ENCODE assay signal across 36 mouse cellular contexts in the genomic region with DNA sequence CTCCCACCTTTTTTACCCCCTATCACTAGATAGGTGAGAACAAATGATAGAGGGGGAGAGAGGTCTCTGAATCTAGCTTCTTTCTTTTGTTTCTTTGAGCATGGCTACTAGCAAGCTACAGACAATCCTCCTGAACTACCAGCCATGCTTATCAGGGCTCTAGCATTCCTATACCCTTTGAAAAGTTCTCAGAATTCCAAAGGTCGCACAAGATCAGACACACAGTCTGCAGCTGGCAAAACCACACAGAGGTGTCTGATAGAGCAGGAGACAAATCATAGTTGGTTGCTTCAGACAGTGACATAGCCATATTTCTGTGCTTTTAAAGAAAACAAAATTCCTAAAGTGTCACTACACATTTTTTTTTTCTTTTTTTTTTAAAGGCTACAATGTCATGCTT. TPM values are rescaled to one million over a fixed set of nuclear protein-coding genes. Genes with fewer than 3 reads are reported as not detected.
A peak's percentile ranks its signal among the peaks of the same experiment; 100 is the strongest.
DNase-seq lines count a peak whose midpoint lies in the region; ATAC-seq and TF ChIP-seq lines count a peak whose summit lies in the region.
"Had no signal": no experiment of that assay in that cellular context is flagged by ENCODE, and none has a peak within 500 bp of the region (broad histone marks: within the 10 kb centered on the region; RNA-seq: fewer than 3 reads in every experiment).

No protein-coding gene starts in this region.

- H3K9me3 ChIP-seq in heart, embryonic 14.5 days (ENCODE audit: control insufficient read depth, low read length): no peaks in the 10 kb centered on the region
- H3K9me3 ChIP-seq in liver, embryonic 12.5 days (replicated peaks): no peaks in the 10 kb centered on the region
- H3K9me3 ChIP-seq in intestine, embryonic 16.5 days (ENCODE audit: control insufficient read depth, low read length): no peaks in the 10 kb centered on the region
- H3K9me3 ChIP-seq: embryonic facial prominence, embryonic 10.5 days; embryonic facial prominence, embryonic 15.5 days; forebrain, embryonic 12.5 days; hindbrain, embryonic 12.5 days; limb, embryonic 12.5 days; megakaryocyte, embryonic 14.5 days; midbrain, embryonic 13.5 days; neural tube, embryonic 13.5 days had no signal

- H3K27me3 ChIP-seq in heart, embryonic 14.5 days (ENCODE audit: control insufficient read depth, insufficient read depth, low read length): no peaks in the 10 kb centered on the region
- no peaks in the 10 kb centered on the region for H3K27me3 ChIP-seq in liver, embryonic 12.5 days (replicated peaks)
- H3K27me3 ChIP-seq in intestine, embryonic 16.5 days (replicated peaks; ENCODE audit: control insufficient read depth, insufficient read depth, low read length): no peaks in the 10 kb centered on the region
- H3K27me3 ChIP-seq in small intestine, adult 2 months (ENCODE audit: control insufficient read depth, insufficient read depth, low read length): no peaks in the 10 kb centered on the region
- H3K27me3 ChIP-seq: embryonic facial prominence, embryonic 15.5 days; forebrain, embryonic 12.5 days; hindbrain, embryonic 12.5 days; limb, embryonic 12.5 days; megakaryocyte, embryonic 14.5 days; midbrain, embryonic 13.5 days; neural tube, embryonic 13.5 days had no signal

- peak overlapping the region; percentile 44 for H3K4me2 ChIP-seq in heart, embryonic 14.5 days (ENCODE audit: low read length)
- H3K4me2 ChIP-seq in liver, embryonic 12.5 days: no peak overlapping the region
- H3K4me2 ChIP-seq in intestine, embryonic 16.5 days (ENCODE audit: low read depth, low read length): no peak overlapping the region
- H3K4me2 ChIP-seq: embryonic facial prominence, embryonic 15.5 days; forebrain, embryonic 12.5 days; hindbrain, embryonic 12.5 days; limb, embryonic 12.5 days; midbrain, embryonic 13.5 days; neural tube, embryonic 13.5 days had no signal

- no peak for TF ChIP-seq POLR2A in small intestine, adult 2 months (IDR thresholded peaks at IDR 0.05; ENCODE audit: low read depth, low read length)

- ATAC-seq in heart, embryonic 14.5 days (ENCODE audit: insufficient number of reproducible peaks, insufficient read depth, low FRiP score, low read depth): 0 out of 2 replicates have a peak, but pooled peaks have one; percentile 47
- ATAC-seq in liver, embryonic 12.5 days: peak; percentile 47; the same call in 1 of the 2 replicates
- peak; percentile 95 for ATAC-seq in intestine, embryonic 16.5 days
- ATAC-seq: activated CD4-positive, CD25-positive, alpha-beta regulatory T cell, adult 4 months; hindbrain, postnatal 0 days; midbrain, embryonic 13.5 days had no signal

- peak overlapping the region; percentile 48 to 55; a peak in 3 of 4 replicates for H3K27ac ChIP-seq in heart, embryonic 14.5 days (replicated peaks in 1 of 2; ENCODE audit: control insufficient read depth in 1 of 2, insufficient read depth in 1 of 2, low read depth in 2 of 2, low read length in 2 of 2)
- H3K27ac ChIP-seq in liver, embryonic 12.5 days: no peak overlapping the region
- no peak overlapping the region for H3K27ac ChIP-seq in intestine, embryonic 16.5 days (ENCODE audit: low read length)
- peak overlapping the region; percentile 53; the same call in 1 of the 2 replicates for H3K27ac ChIP-seq in small intestine, adult 2 months (ENCODE audit: insufficient read depth, low read depth, low read length)
- H3K27ac ChIP-seq in layer of hippocampus, adult 2 months: no peak overlapping the region
- H3K27ac ChIP-seq: embryonic facial prominence, embryonic 10.5 days; embryonic facial prominence, embryonic 15.5 days; forebrain, embryonic 12.5 days; heart, adult 2 months; hindbrain, embryonic 12.5 days; hindbrain, postnatal 0 days; left cerebral cortex, adult 2 months; limb, embryonic 12.5 days; liver, embryonic 14.5 days; midbrain, embryonic 13.5 days; neural tube, embryonic 13.5 days had no signal

- no peak for DNase-seq in heart, postnatal 4 days
- no peak for DNase-seq in liver
- DNase-seq in layer of hippocampus, adult 2 months (ENCODE audit: low spot score in 2 of 2): no peak
- DNase-seq: adrenal gland, adult 2 months; adrenal gland, postnatal 36 days; B cell, adult 2 months; cerebellum, adult 18-20 months; cerebellum, postnatal 10 days; gastrocnemius, postnatal 25 days; heart, adult 2 months; kidney, adult 11 months; kidney, postnatal 14 days; lung, postnatal 36 days; right cerebral cortex, postnatal 4 days; thymus, adult 2 months; thymus, postnatal 36 days had no signal

- H3K4me1 ChIP-seq in heart, embryonic 14.5 days (ENCODE audit: control insufficient read depth in 2 of 2, insufficient read depth in 2 of 2, low read length in 2 of 2): peaks cover 0 to 12% of the 10 kb centered on the region in 2 experiments; a peak in 3 of 4 replicates
- 0 out of 2 replicates have a peak, but pooled peaks cover 3% of the 10 kb centered on the region for H3K4me1 ChIP-seq in liver, embryonic 12.5 days
- peaks cover 4% of the 10 kb centered on the region for H3K4me1 ChIP-seq in intestine, embryonic 16.5 days (ENCODE audit: control insufficient read depth, insufficient read depth, low read length)
- no peaks in the 10 kb centered on the region for H3K4me1 ChIP-seq in small intestine, adult 2 months (ENCODE audit: control insufficient read depth, insufficient read depth, insufficient read length, low read length)
- H3K4me1 ChIP-seq: embryonic facial prominence, embryonic 10.5 days; embryonic facial prominence, embryonic 15.5 days; forebrain, embryonic 12.5 days; hindbrain, embryonic 12.5 days; limb, embryonic 12.5 days; midbrain, embryonic 13.5 days; neural tube, embryonic 13.5 days had no signal

- H3K36me3 ChIP-seq in heart, embryonic 14.5 days (ENCODE audit: control insufficient read depth, insufficient read depth, low read length): peaks cover 18% of the 10 kb centered on the region
- peaks cover 18% of the 10 kb centered on the region for H3K36me3 ChIP-seq in liver, embryonic 12.5 days
- H3K36me3 ChIP-seq in intestine, embryonic 16.5 days (ENCODE audit: control insufficient read depth, insufficient read depth, low read length): no peaks in the 10 kb centered on the region
- H3K36me3 ChIP-seq in small intestine, adult 2 months (ENCODE audit: control insufficient read depth, insufficient read depth, low read length): peaks cover 5% of the 10 kb centered on the region; the same call in 1 of the 2 replicates

- whole genome bisulfite sequencing in heart, embryonic 14.5 days: 5% methylated on average over 1 of the region's 1 CpGs
- WGBS in liver, embryonic 12.5 days (ENCODE audit: insufficient replicate concordance): 47% methylated on average over 1 of the region's 1 CpGs
- 50% methylated on average over 1 of the region's 1 CpGs for WGBS in intestine, embryonic 16.5 days
- 20% methylated on average over 1 of the region's 1 CpGs for WGBS in small intestine, adult 2 months

- peak overlapping the region; percentile 38; the same call in 1 of the 2 replicates for H3K9ac ChIP-seq in heart, embryonic 14.5 days (ENCODE audit: low read length)
- no peak overlapping the region for H3K9ac ChIP-seq in liver, embryonic 12.5 days
- H3K9ac ChIP-seq in intestine, embryonic 16.5 days (ENCODE audit: low read depth, low read length): no peak overlapping the region
- H3K9ac ChIP-seq: embryonic facial prominence, embryonic 15.5 days; forebrain, embryonic 12.5 days; hindbrain, embryonic 12.5 days; limb, embryonic 12.5 days; liver, embryonic 14.5 days; midbrain, embryonic 13.5 days; neural tube, embryonic 13.5 days had no signal

- no peak overlapping the region for H3K4me3 ChIP-seq in heart, embryonic 14.5 days (ENCODE audit: control insufficient read depth in 1 of 2, insufficient read depth in 1 of 2, low read depth in 1 of 2, low read length in 2 of 2)
- H3K4me3 ChIP-seq in liver, embryonic 12.5 days: no peak overlapping the region
- H3K4me3 ChIP-seq in intestine, embryonic 16.5 days (ENCODE audit: low read length): no peak overlapping the region
- H3K4me3 ChIP-seq in small intestine, adult 2 months (ENCODE audit: low read depth, low read length): no peak overlapping the region
- H3K4me3 ChIP-seq in layer of hippocampus, adult 2 months: no peak overlapping the region
- H3K4me3 ChIP-seq: embryonic facial prominence, embryonic 10.5 days; embryonic facial prominence, embryonic 15.5 days; forebrain, embryonic 12.5 days; heart, adult 2 months; hindbrain, embryonic 12.5 days; left cerebral cortex, adult 2 months; limb, embryonic 12.5 days; megakaryocyte, embryonic 14.5 days; midbrain, embryonic 13.5 days; neural tube, embryonic 13.5 days had no signal

- TF ChIP-seq CTCF in small intestine, adult 2 months (IDR thresholded peaks at IDR 0.05; ENCODE audit: extremely low read depth, insufficient read length, insufficient replicate concordance, low read depth, low read length): no peak
- TF ChIP-seq CTCF in layer of hippocampus, adult 2 months (conservative IDR thresholded peaks at IDR 0.05): no peak

RNA-seq across cellular contexts. Expression of gene Guca2a, which starts 37.9 kb away (rescaled TPM):
- polyA plus RNA-seq in heart, embryonic 14.5 days (2014; fragmentation: Nextera tagmentation; extraction: Ambion mirVana): not detected in 2 replicates
- total RNA-seq in heart, postnatal 4 days (2021): not detected
- not detected in 2 replicates for polyA plus RNA-seq in liver, embryonic 12.5 days (2016; fragmentation: Nextera tagmentation; extraction: Ambion mirVana)
- 362 and 472 TPM in 2 replicates for polyA plus RNA-seq in intestine, embryonic 16.5 days (2015; fragmentation: Nextera tagmentation; extraction: Ambion mirVana)
- 58.4 and 1,324 TPM in 2 replicates for polyA plus RNA-seq in small intestine, adult 2 months (2012; rRNA removed)
- not detected for total RNA-seq in layer of hippocampus, adult 2 months (2021)
- total RNA-seq: adrenal gland, adult 2 months; adrenal gland, postnatal 36 days; gastrocnemius, postnatal 25 days; heart, adult 2 months; hindbrain, postnatal 0 days; layer of hippocampus, postnatal 10 days; left cerebral cortex, adult 2 months; left cerebral cortex, postnatal 25 days had no signal
- polyA plus RNA-seq: activated CD4-positive, CD25-positive, alpha-beta regulatory T cell, adult 4 months; adrenal gland, adult 2 months; cortical plate, adult 2 months; embryonic facial prominence, embryonic 10.5 days; embryonic facial prominence, embryonic 15.5 days; forebrain, embryonic 12.5 days; hindbrain, embryonic 12.5 days; hindbrain, postnatal 0 days; limb, embryonic 12.5 days; liver, embryonic 14.5 days; midbrain, embryonic 13.5 days; neural tube, embryonic 13.5 days had no signal

RNA-seq across cellular contexts. Expression of gene Guca2b, which starts 59.1 kb away (rescaled TPM):
- not detected in 2 replicates for polyA plus RNA-seq in heart, embryonic 14.5 days (2014; fragmentation: Nextera tagmentation; extraction: Ambion mirVana)
- under 1 TPM in 1 of 2 experiments, not detected in 1; 0.79 TPM for total RNA-seq in heart, postnatal 4 days (2021)
- 0.29 TPM in 1 of 2 replicates, not detected in the other for polyA plus RNA-seq in liver, embryonic 12.5 days (2016; fragmentation: Nextera tagmentation; extraction: Ambion mirVana)
- 93.8 and 157 TPM in 2 replicates for polyA plus RNA-seq in intestine, embryonic 16.5 days (2015; fragmentation: Nextera tagmentation; extraction: Ambion mirVana)
- polyA plus RNA-seq in small intestine, adult 2 months (2012; rRNA removed): 420 and 2,057 TPM in 2 replicates
- not detected for total RNA-seq in layer of hippocampus, adult 2 months (2021)
- total RNA-seq: adrenal gland, adult 2 months; adrenal gland, postnatal 36 days; gastrocnemius, postnatal 25 days; hindbrain, postnatal 0 days; layer of hippocampus, postnatal 10 days; left cerebral cortex, adult 2 months; left cerebral cortex, postnatal 25 days had no signal
- polyA plus RNA-seq: activated CD4-positive, CD25-positive, alpha-beta regulatory T cell, adult 4 months; adrenal gland, adult 2 months; cortical plate, adult 2 months; embryonic facial prominence, embryonic 10.5 days; embryonic facial prominence, embryonic 15.5 days; forebrain, embryonic 12.5 days; hindbrain, embryonic 12.5 days; hindbrain, postnatal 0 days; limb, embryonic 12.5 days; lung, embryonic 16.5 days; midbrain, embryonic 13.5 days; neural tube, embryonic 13.5 days had no signal

Comparison
In these comparisons a context has a peak if more than half of its experiments do, and no peak if none do; other contexts are left out.
1. H3K27ac ChIP-seq: peak in heart, embryonic 14.5 days (2 of 2) and small intestine, adult 2 months (single experiment); none in liver, embryonic 12.5 days (single experiment), intestine, embryonic 16.5 days (single experiment) and layer of hippocampus, adult 2 months (single experiment).
2. RNA of gene Guca2a, which starts 37.9 kb away (polyA plus RNA-seq): 58.4 to 1,324 TPM in small intestine, adult 2 months and 362 to 472 TPM in intestine, embryonic 16.5 days; not detected in liver, embryonic 12.5 days and not detected in heart, embryonic 14.5 days; every median in the first group is over 10 times any median in the second.
3. RNA of gene Guca2b, which starts 59.1 kb away (polyA plus RNA-seq): 420 to 2,057 TPM in small intestine, adult 2 months and 93.8 to 157 TPM in intestine, embryonic 16.5 days; 0.29 TPM in liver, embryonic 12.5 days and not detected in heart, embryonic 14.5 days; every median in the first group is over 10 times any median in the second.
4. Peak in every context shown above with its lines, with median percentiles within 50 percentile points of each other: ATAC-seq.